In genomic region chr8:125224271-125224699, GRCm38 (mm10) we compare ENCODE assay signal across 12 mouse cellular contexts.
DNase-seq lines count a peak whose midpoint lies in the region; ATAC-seq lines count a peak whose summit lies in the region.
"Had no signal": no experiment of that assay in that cellular context is flagged by ENCODE, and none has a peak within 500 bp of the region (broad histone marks: within the 10 kb centered on the region; RNA-seq: fewer than 3 reads in every experiment).

No protein-coding gene starts in this region.

- peaks cover 33% of the 10 kb centered on the region for H3K4me1 ChIP-seq in kidney, embryonic 14.5 days (ENCODE audit: control insufficient read depth, insufficient read depth, low read length)
- H3K4me1 ChIP-seq in midbrain, embryonic 10.5 days: peaks cover 31% of the 10 kb centered on the region

- H3K27me3 ChIP-seq in kidney, embryonic 14.5 days (ENCODE audit: control insufficient read depth, insufficient read depth, low read length): no peaks in the 10 kb centered on the region
- H3K27me3 ChIP-seq in midbrain, embryonic 10.5 days (ENCODE audit: low read depth, poor library complexity, severe bottlenecking): peaks cover 45% of the 10 kb centered on the region

- no peak for ATAC-seq in kidney, embryonic 14.5 days (ENCODE audit: low FRiP score, low TSS enrichment)
- peak; percentile 29 to 52; a peak in 2 of 4 replicates for ATAC-seq in hematopoietic stem cell, adult 5-6 weeks (replicated peaks in 1 of 2; ENCODE audit: insufficient read depth in 1 of 2, low FRiP score in 2 of 2, low TSS enrichment in 1 of 2, low read depth in 1 of 2, poor library complexity in 2 of 2, severe bottlenecking in 2 of 2)

- no peak overlapping the region for H3K4me3 ChIP-seq in kidney, embryonic 14.5 days (ENCODE audit: low read length)
- no peak overlapping the region for H3K4me3 ChIP-seq in midbrain, embryonic 10.5 days
- H3K4me3 ChIP-seq: forebrain, embryonic 12.5 days; megakaryocyte, embryonic 14.5 days had no signal

- H3K36me3 ChIP-seq in kidney, embryonic 14.5 days (ENCODE audit: control insufficient read depth, insufficient read depth, low read length): no peaks in the 10 kb centered on the region
- no peaks in the 10 kb centered on the region for H3K36me3 ChIP-seq in midbrain, embryonic 10.5 days
- H3K36me3 ChIP-seq: forebrain, embryonic 12.5 days had no signal

- 24% methylated on average over 6 of the region's 6 CpGs for WGBS in kidney, embryonic 14.5 days
- 75% methylated on average over 6 of the region's 6 CpGs for WGBS in midbrain, embryonic 10.5 days

- DNase-seq in adrenal gland, adult (ENCODE audit: inconsistent age in 2 of 2, low spot score in 1 of 2): peak; percentile 40 to 62
- no peak for DNase-seq in adrenal gland, postnatal 25 days
- DNase-seq in kidney, adult 11 months: peak; percentile 45
- peak; percentile 30 for DNase-seq in lung, postnatal 25 days (ENCODE audit: low spot score)
- DNase-seq in midbrain, embryonic 10.5 days (ENCODE audit: low spot score): no peak
- no peak for DNase-seq in gastrocnemius, postnatal 14 days
- DNase-seq: cerebellum, postnatal 36 days; thymus, postnatal 4 days had no signal

- H3K27ac ChIP-seq in kidney, embryonic 14.5 days (ENCODE audit: low read depth, low read length): no peak overlapping the region
- H3K27ac ChIP-seq in midbrain, embryonic 10.5 days (replicated peaks): no peak overlapping the region
- H3K27ac ChIP-seq: forebrain, embryonic 12.5 days had no signal

- intact Hi-C loops in gastrocnemius, postnatal 14 days (cut with DNase I; ENCODE audit: low total_unique reads): no loop called here

- H3K9ac ChIP-seq in kidney, embryonic 14.5 days (ENCODE audit: low read depth, low read length): no peak overlapping the region
- H3K9ac ChIP-seq: forebrain, embryonic 12.5 days had no signal

- H3K4me2 ChIP-seq in kidney, embryonic 14.5 days (replicated peaks; ENCODE audit: low read depth, low read length): no peak overlapping the region
- H3K4me2 ChIP-seq: forebrain, embryonic 12.5 days had no signal

- no peaks in the 10 kb centered on the region for H3K9me3 ChIP-seq in kidney, embryonic 14.5 days (ENCODE audit: control insufficient read depth, low read length)
- H3K9me3 ChIP-seq in midbrain, embryonic 10.5 days (replicated peaks): no peaks in the 10 kb centered on the region
- H3K9me3 ChIP-seq: forebrain, embryonic 12.5 days; megakaryocyte, embryonic 14.5 days had no signal

Comparison
In these comparisons a context has a peak if more than half of its experiments do, and no peak if none do; other contexts are left out.
1. DNase-seq: peak in adrenal gland, adult (2 of 2), kidney, adult 11 months (single experiment) and lung, postnatal 25 days (single experiment); none in adrenal gland, postnatal 25 days (single experiment), midbrain, embryonic 10.5 days (single experiment) and gastrocnemius, postnatal 14 days (single experiment).